Mouse (Mus musculus): Measurements from ENCODE around the gene Mycl.
"Not testable (repeated sequence)": the region's sequence is repeated elsewhere in the genome, so short reads cannot be mapped to it uniquely, and the experiment has no call there.

Gene Mycl

GRCm38 (mm10) chr4:122981930-122982329 lies 13.5 kb upstream of the Mycl start:
- DNase-seq, result no peak

DNA sequence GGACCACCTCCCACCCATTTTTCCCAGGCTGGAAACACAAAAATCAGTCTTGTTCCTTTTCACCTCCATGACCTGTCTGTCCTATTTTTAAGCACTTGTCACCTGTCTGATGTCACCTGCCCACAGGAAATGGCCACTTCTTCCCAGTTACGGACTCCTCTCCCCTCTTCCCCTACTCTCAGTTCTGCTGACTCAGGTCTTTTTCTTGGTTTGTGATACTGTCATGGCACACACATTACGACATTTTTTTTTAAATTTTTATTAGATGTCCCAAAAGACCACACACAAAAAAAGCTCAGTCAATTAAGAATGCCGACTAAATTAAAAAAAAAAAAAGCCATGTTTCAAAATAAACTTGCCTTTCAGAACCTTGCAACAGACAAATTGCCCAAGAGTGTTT lies 12.9 kb upstream of the Mycl start:
- DNase-seq, result no peak

- DNase-seq, result no peak
Observed at GRCm38 (mm10) chr4:122983486-122984261, 11.8 kb upstream of the Mycl start.

DNA sequence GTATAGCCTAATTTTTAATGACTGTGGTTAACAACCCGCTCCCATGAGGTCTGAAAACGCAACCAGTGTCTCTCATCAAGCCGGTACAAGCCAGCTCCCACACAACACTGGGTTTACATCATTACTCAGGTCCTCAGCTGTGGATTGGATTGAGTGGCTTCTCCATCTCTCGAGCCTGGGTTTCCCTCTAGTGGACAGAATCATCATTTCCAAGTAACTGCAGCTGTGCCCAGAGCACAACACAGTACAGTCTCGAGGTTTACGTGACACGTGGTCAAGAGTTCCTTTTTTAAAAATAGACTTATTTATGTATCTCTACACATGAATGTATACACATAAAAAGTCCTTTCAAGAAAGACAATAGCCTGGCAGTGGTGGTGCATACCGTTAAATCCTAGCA lies 10.3 kb upstream of the Mycl start:
- no peak for DNase-seq

GRCm38 (mm10) chr4:122987421-122987820 lies 8.0 kb upstream of the Mycl start:
- DNase-seq, result no peak

DNA sequence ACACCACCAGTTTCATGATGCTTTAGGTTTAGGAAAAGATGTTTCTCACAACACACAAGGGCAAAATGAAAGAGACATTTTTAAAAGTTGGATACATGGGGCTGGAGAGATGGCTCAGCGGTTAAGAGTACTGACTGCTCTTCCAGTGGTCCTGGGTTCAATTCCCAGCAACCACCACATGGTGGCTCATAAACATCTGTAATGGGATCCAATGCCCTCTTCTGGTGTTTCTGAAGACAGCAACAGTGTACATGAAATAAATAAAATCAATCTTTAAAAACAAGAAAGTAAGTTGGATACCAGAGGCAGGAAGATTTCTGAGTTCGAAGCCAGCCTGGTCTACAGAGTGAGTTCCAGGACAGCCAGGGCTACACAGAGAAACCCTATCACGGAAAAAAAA lies 7.4 kb upstream of the Mycl start:
- not testable (repeated sequence) for DNase-seq

DNA sequence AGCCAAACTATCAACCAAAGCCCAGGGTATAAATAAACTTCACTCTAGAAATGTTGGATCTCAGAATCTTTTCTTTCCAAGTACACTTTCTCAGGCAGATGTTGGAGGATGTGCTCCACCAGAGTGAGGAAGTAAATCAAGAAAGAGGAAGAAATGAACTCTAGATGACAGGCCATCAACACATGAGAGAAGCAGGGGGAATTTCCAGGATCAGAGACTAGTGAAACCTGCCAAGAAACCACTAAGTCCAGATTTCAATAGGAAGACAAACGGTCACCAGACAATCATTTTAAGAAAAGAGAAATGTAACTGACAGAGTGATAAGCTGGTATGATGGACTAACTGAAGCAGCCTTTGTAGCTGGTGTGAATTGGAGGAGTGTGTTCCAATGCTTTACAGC lies 4.3 kb upstream of the Mycl start:
- DNase-seq, result no peak

DNA sequence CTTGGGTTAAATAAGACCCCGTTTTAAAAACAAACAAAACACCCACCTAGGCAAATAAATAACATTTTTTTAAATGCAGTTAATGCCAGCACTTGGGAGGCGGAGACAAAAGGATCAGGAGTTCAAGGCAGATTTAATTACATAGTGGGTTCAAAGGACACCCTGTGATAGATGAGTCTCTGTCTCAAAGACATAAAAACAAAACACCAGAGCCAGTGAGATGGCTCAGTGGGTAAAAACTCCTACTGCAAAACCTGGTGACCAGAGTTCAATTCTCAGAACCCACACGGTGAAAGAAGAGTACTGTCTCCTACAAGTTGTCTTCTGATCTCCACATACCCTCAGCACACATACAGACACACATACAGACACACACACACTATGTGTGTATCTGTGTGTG lies 3.2 kb upstream of the Mycl start:
- no peak for DNase-seq

DNA sequence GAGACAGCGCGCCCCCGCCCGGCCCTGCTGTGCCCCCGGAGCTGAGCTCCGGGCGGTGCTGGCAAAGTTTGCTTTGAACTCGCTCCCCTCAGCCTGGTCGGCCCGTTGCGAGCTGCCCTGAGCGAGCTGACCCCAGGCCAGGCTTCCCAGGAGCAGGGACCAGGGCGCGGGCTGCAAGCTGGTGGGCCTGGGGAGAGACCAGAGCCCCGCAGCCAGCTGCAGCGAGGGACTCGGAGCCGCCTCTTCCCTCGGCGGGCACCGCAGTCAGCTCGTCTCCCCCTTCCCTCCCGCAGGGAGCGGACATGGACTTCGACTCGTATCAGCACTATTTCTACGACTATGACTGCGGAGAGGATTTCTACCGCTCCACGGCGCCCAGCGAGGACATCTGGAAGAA lies 767 bp downstream of the Mycl start:
- DNase-seq, result no peak

DNA sequence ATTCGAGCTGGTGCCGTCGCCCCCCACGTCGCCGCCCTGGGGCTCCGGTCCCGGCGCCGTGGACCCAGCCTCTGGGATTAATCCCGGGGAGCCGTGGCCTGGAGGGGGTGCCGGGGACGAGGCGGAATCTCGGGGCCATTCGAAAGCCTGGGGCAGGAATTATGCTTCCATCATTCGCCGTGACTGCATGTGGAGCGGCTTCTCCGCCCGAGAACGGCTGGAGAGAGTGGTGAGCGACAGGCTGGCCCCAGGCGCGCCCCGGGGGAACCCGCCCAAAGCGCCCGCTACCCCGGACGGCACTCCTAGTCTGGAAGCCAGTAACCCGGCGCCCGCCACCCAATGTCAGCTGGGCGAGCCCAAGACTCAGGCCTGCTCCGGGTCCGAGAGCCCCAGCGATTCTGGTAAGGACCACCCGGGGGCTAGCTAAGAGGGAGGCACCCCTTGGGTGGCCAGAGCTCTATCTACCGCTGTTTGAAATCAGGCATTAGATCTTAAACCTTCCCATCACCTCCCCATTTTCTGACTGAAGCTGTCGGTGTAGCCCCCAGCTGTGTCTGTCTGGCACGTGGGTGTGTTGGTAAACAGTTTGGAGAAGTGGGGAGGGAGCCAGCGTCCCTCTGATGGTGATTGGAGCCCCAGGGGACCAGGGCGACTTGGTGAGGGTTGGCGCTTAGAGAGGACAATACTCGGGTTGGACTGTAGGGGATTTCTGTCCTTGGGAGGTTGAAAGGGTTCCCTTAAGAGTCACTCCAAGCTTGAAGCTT lies 1.3 kb downstream of the Mycl start:
- no peak for DNase-seq

- no peak for DNase-seq
Observed at GRCm38 (mm10) chr4:122998537-122999262, 3.2 kb downstream of the Mycl start.

DNA sequence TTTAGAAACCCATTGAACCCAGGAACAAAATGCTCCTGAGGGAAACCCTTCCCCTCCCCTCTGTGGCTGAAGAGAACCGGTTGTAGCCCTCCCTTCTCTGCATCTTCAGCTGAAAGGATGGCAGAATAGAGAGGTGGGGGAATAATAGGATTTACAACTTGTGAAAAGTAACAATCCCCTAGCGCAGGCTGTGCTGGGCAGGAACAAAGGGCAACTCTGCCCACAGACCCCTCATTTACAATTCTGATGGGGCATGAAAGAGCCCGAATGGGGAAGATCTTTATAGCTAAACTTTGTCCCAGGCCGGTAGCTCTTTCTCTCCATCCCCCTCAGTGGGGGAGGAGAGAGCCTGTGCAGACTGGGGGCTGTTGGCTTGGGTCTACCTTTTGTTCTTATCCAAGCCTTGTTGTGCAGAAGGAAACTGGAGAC lies 3.8 kb downstream of the Mycl start:
- no peak for DNase-seq

GRCm38 (mm10) chr4:123000130-123000529 lies 4.7 kb downstream of the Mycl start:
- no peak for DNase-seq

GRCm38 (mm10) chr4:123000617-123001342 lies 5.3 kb downstream of the Mycl start:
- no peak for DNase-seq

DNA sequence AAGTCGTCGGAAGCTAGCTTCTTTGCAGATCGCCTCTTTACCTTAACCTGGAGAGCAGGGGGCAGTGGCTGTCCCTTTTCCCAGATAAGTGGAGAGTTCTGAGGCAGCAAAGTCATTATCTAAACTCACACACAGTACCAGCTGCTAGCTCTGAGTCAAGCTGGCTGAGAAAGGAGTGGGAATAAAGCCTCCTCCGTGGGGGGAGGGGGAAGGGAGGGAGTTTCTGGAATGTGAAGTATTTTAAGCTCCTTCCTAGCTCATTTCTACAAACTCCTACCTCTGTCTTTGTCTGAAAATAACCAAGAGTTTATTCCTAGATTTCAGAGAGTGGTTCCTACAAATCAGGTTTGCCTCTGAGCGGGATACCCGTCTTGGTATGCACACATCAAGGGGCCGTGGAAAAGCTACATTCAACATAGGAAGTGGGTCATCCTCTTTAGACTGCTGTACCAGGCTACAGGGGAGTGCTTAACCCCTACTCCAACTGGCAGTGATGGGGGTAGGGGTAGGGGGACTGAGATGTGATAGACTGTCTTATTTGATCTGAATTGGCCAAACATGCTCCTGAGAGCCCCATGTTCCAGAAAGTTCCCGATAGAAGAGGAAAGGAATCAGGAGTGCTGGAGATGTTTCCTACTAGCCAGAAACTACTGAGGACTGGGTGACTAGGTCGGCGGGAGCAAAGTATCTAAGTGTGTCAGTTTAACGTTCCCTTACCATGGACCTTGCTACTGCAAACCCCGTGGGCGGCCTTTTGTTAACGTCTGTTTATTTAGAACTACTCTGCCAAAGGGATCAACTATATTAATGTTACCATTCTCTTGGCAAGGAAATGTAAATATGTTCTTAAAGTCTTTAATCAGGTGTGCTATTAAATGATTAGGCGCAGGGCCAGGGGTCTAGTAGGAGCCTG lies 9.9 kb downstream of the Mycl start:
- DNase-seq, result no peak

GRCm38 (mm10) chr4:123012501-123012900 lies 17.0 kb downstream of the Mycl start:
- not testable (repeated sequence) for DNase-seq

- no peak for DNase-seq
Observed at GRCm38 (mm10) chr4:123013346-123013945, 18.0 kb downstream of the Mycl start.

DNA sequence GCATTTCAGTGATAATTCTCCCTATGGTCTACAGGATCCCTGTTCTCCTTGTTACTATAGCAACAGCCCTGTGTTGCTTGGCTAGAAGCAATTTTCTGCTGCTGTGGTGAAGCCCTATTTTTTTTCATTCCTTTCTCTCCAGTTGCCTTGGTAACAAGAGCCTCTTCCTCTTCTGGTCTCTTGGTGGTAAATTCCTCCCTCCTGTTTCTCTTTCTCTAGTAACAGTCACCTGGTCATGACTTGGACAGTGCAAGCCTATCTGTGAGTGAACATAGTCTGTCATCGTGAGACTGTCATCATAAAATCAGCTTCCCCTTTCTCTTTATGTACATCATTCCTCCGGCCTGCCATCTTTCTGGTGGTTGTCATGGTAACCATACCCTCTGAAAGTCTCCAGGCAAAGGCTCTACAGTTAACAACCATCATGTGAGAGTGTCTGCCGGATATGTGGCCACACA lies 18.5 kb downstream of the Mycl start:
- peak; percentile 63 for DNase-seq

- no peak for DNase-seq
Observed at GRCm38 (mm10) chr4:123014501-123015282, 19.2 kb downstream of the Mycl start.

DNA sequence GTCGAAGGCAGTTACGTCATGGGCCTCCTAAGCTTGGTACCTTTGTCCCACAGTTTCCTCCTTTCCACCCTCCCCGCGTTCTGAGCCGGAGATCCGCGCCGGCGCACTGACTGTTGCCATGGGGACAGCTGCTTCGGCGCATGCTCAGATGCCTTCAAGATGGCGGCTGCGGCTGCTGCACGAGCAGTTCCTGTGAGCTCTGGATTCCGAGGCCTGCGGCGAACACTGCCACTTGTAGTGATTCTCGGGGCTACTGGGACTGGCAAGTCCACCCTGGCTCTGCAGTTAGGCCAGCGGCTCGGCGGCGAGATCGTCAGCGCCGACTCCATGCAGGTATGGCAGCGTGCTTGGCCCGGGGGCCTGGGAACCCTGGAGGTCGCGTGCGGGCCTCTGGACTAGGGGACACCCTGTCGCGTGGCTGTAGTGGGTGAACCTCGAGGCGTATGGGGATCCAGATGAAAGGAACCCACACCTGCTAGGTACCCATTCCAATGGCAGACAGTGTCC lies 21.1 kb downstream of the Mycl start, which contains the start of gene Trit1:
TSS of gene Trit1 (plus strand) at position 147 of the 507 bp plus-strand sequence.
- DNase-seq, result peak; percentile 93
